Mouse (Mus musculus) gonadal fat pad, adult 2 months (tissue): ENCODE measurements around the gene Ppy. TPM values are rescaled to one million over a fixed set of nuclear protein-coding genes. Genes with fewer than 3 reads are reported as not detected.

Experiments
- polyA plus RNA-seq: library from polyadenylated mRNA; depleted of rRNA; stranded (reverse); fragments of >200 nt; gene quantifications from 2 replicates; pipeline ENCODE4 v1.2.3, GENCODE M21; 2012; rRNA removed

The Ppy gene
- polyA plus RNA-seq, 1 experiment, result 91.5 TPM

Other genes starting within 250 kb of the Ppy start
- gene Meox1, start 206.9 kb downstream of the Ppy start, polyA plus RNA-seq, result 3.2 and 6.0 TPM in 2 replicates
- 10.2 and 14.3 TPM in 2 replicates for gene Sost, start 134.3 kb downstream of the Ppy start, polyA plus RNA-seq
- gene Cfap97d1, start 117.0 kb downstream of the Ppy start, polyA plus RNA-seq, result 0.18 and 0.52 TPM in 2 replicates
- 80.5 and 135 TPM in 2 replicates for gene Dusp3, start 114.3 kb downstream of the Ppy start, polyA plus RNA-seq
- 23.2 and 37.9 TPM in 2 replicates for gene Mpp3, start 72.9 kb downstream of the Ppy start, polyA plus RNA-seq
- gene Cd300lg, start 59.8 kb downstream of the Ppy start, polyA plus RNA-seq, result 88.9 and 100.0 TPM in 2 replicates
- 54.0 and 78.5 TPM in 2 replicates for gene Mpp2, start 12.8 kb downstream of the Ppy start, polyA plus RNA-seq
- gene Pyy, start 6.5 kb upstream of the Ppy start, polyA plus RNA-seq, result 0.73 and 0.82 TPM in 2 replicates
- gene Nags, start 44.2 kb upstream of the Ppy start, polyA plus RNA-seq, result 1.3 and 2.4 TPM in 2 replicates
- 19.6 and 21.1 TPM in 2 replicates for gene Tmem101, start 55.1 kb upstream of the Ppy start, polyA plus RNA-seq
- gene Lsm12, start 84.0 kb upstream of the Ppy start, polyA plus RNA-seq, result 30.7 and 35.3 TPM in 2 replicates
- 130 and 136 TPM in 2 replicates for gene G6pc3, start 88.3 kb upstream of the Ppy start, polyA plus RNA-seq
- 75.4 and 75.5 TPM in 2 replicates for gene Hdac5, start 128.8 kb upstream of the Ppy start, polyA plus RNA-seq
- 1.0 and 1.1 TPM in 2 replicates for gene BC030867, start 147.6 kb upstream of the Ppy start, polyA plus RNA-seq
- 0.88 and 1.5 TPM in 2 replicates for gene Asb16, start 167.4 kb upstream of the Ppy start, polyA plus RNA-seq
- gene Tmub2, start 183.6 kb upstream of the Ppy start, polyA plus RNA-seq, result 58.8 and 66.7 TPM in 2 replicates
- 32.9 and 33.9 TPM in 2 replicates for gene Atxn7l3, start 195.3 kb upstream of the Ppy start, polyA plus RNA-seq
- gene Ubtf, start 218.4 kb upstream of the Ppy start, polyA plus RNA-seq, result 27.5 and 36.5 TPM in 2 replicates